Mouse (Mus musculus): ENCODE measurements at regions not wholly inside any gene's neighbourhood (a gene's known extent, or its start where the extent isn't known, plus 50 kb on each side); places are given as distances from the start of the nearest gene placed in this dataset.

DNA sequence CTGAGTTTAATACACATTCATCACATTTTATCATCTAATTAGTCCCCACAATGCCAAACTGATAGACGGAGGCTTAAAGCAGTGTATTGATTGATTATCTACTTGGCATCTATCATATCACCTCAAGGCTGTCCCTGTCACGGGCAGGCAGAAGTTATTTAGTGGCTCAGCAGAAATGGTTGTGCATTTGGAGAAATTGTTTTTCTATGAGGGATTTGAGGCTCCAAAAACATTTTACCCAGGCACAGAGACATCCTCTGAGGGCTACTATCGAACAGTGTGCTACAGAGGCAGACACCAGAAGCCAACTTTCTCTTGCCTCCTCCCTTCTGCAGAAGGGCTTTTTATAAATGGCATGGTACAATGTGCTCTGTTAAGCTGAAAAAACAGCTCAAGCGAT is 230.8 kb upstream of the Zkscan2 start:
- H3K36me3 ChIP-seq (ENCODE audit: control insufficient read depth, insufficient read depth, low read length) = no peaks in the 10 kb centered on the region
- ATAC-seq (ENCODE audit: low FRiP score, low TSS enrichment) (no peak), DNase-seq (ENCODE audit: low spot score) (no peak)
- WGBS = 44% methylated on average over 4 of the region's 4 CpGs
- H3K4me1 ChIP-seq (replicated peaks; ENCODE audit: control insufficient read depth, insufficient read depth) = no peaks in the 10 kb centered on the region
- no peak overlapping the region for H3K4me2 ChIP-seq (replicated peaks; ENCODE audit: low read depth)
- H3K9me3 ChIP-seq (ENCODE audit: control insufficient read depth, low read length) = no peaks in the 10 kb centered on the region
- no peaks in the 10 kb centered on the region for H3K27me3 ChIP-seq (ENCODE audit: control insufficient read depth, insufficient read depth, low read length)
- H3K9ac ChIP-seq (ENCODE audit: low read length) = no peak overlapping the region
- H3K27ac ChIP-seq (replicated peaks) = no peak overlapping the region
- H3K4me3 ChIP-seq (ENCODE audit: low read depth, low read length) = no peak overlapping the region
- TF ChIP-seq CTCF (IDR thresholded peaks at IDR 0.05; ENCODE audit: low read depth) (no peak), EP300 (optimal IDR thresholded peaks at IDR 0.05) (no peak)

DNA sequence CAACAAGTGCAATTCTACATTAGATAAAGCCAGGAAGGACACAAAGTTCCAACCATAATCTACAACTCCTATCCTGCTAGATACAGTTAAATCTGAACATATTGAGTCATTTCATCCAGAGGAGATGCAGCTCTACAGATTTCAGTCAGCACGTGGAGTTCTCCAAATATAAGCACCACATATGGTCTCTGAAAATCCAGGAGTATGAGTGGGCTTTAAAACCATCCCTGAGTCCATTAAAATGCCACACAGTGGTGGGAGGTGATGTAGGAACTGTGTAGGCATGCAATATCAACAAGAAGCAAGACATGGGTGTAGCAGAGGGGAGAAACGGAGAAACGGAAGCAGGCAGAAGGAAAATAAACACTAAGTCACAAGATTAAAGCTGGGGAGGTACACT is 232.8 kb upstream of the Zkscan2 start:
- Histone ChIP-seq H3K9me3 (ENCODE audit: control insufficient read depth, low read length) (no peaks in the 10 kb centered on the region), H3K36me3 (ENCODE audit: control insufficient read depth, insufficient read depth, low read length) (no peaks in the 10 kb centered on the region), H3K4me3 (ENCODE audit: low read depth, low read length) (no peak overlapping the region), H3K4me1 (replicated peaks; ENCODE audit: control insufficient read depth, insufficient read depth) (no peaks in the 10 kb centered on the region), H3K27ac (replicated peaks) (no peak overlapping the region), H3K4me2 (replicated peaks; ENCODE audit: low read depth) (no peak overlapping the region), H3K9ac (ENCODE audit: low read length) (no peak overlapping the region), H3K27me3 (ENCODE audit: control insufficient read depth, insufficient read depth, low read length) (no peaks in the 10 kb centered on the region)
- TF ChIP-seq EP300 (optimal IDR thresholded peaks at IDR 0.05) (no peak), CTCF (IDR thresholded peaks at IDR 0.05; ENCODE audit: low read depth) (no peak)
- WGBS = 71% methylated on average over 3 of the region's 3 CpGs
- DNase-seq (ENCODE audit: low spot score) = no peak
- ATAC-seq (ENCODE audit: low FRiP score, low TSS enrichment) = no peak

DNA sequence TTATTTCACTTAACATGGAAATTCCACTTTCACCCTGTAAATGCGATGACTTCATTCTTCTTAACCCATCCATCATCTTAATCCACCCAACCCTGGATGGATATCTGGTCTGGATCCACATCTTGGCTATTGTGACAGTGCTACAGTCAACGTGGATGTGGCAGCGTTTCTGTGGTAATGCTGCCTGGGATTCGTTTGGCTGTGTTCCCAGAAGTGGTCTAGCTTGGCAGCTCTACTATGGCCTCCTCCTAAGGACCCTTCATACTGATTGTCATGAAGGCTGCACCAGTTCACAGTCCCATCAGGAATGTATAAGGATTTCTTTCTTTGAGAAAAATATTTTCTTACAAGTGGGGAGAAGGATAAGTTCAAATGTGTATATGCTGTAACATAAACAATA is 234.7 kb upstream of the Hs3st4 start:
- Histone ChIP-seq H3K9ac (ENCODE audit: low read length) (no peak overlapping the region), H3K4me1 (replicated peaks; ENCODE audit: control insufficient read depth, insufficient read depth) (no peaks in the 10 kb centered on the region), H3K36me3 (ENCODE audit: control insufficient read depth, insufficient read depth, low read length) (no peaks in the 10 kb centered on the region), H3K9me3 (ENCODE audit: control insufficient read depth, low read length) (no peaks in the 10 kb centered on the region), H3K27ac (replicated peaks) (no peak overlapping the region), H3K27me3 (ENCODE audit: control insufficient read depth, insufficient read depth, low read length) (no peaks in the 10 kb centered on the region), H3K4me3 (ENCODE audit: low read depth, low read length) (no peak overlapping the region), H3K4me2 (replicated peaks; ENCODE audit: low read depth) (no peak overlapping the region)
- DNase-seq (ENCODE audit: low spot score) = no peak
- WGBS = 40% methylated on average over 4 of the region's 4 CpGs
- no peak for TF ChIP-seq CTCF (IDR thresholded peaks at IDR 0.05; ENCODE audit: low read depth)
- no peak for TF ChIP-seq EP300 (optimal IDR thresholded peaks at IDR 0.05)
- ATAC-seq (ENCODE audit: low FRiP score, low TSS enrichment) = no peak

GRCm38 (mm10) chr7:123753252-123753651 is 229.4 kb upstream of the Hs3st4 start:
- Histone ChIP-seq H3K4me3 (ENCODE audit: low read depth, low read length) (no peak overlapping the region), H3K27me3 (ENCODE audit: control insufficient read depth, insufficient read depth, low read length) (no peaks in the 10 kb centered on the region), H3K9ac (ENCODE audit: low read length) (no peak overlapping the region), H3K9me3 (ENCODE audit: control insufficient read depth, low read length) (no peaks in the 10 kb centered on the region), H3K27ac (replicated peaks) (no peak overlapping the region), H3K4me1 (replicated peaks; ENCODE audit: control insufficient read depth, insufficient read depth) (no peaks in the 10 kb centered on the region), H3K4me2 (replicated peaks; ENCODE audit: low read depth) (no peak overlapping the region), H3K36me3 (ENCODE audit: control insufficient read depth, insufficient read depth, low read length) (no peaks in the 10 kb centered on the region)
- ATAC-seq (ENCODE audit: low FRiP score, low TSS enrichment) = no peak
- TF ChIP-seq EP300 (optimal IDR thresholded peaks at IDR 0.05) = no peak
- no peak for TF ChIP-seq CTCF (IDR thresholded peaks at IDR 0.05; ENCODE audit: low read depth)
- WGBS = 74% methylated on average over 3 of the region's 3 CpGs
- no peak for DNase-seq (ENCODE audit: low spot score)

DNA sequence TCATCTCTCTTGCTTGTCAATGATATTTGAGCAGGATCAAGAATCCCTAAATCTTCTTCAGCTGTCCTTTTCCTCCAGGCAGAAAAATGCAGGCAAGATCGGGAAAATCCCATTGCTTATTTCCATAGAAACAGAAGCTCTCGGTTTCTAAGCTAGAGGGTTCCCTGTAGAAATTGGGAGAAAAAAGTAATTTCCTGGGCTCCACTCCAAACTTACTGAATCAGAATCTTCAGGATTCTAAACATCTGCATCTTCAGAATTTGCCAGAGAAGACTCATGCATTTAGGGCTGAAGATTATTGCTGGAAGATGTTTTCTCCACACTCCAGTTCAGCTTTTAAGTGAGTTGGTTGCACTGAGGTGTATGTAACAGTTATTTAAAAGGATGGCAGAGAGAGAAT is 187.6 kb upstream of the Hs3st4 start:
- no peak overlapping the region for H3K9ac ChIP-seq (ENCODE audit: low read length)
- ATAC-seq (ENCODE audit: low FRiP score, low TSS enrichment) (no peak), DNase-seq (ENCODE audit: low spot score) (no peak)
- no peak overlapping the region for H3K4me2 ChIP-seq (replicated peaks; ENCODE audit: low read depth)
- no peaks in the 10 kb centered on the region for H3K9me3 ChIP-seq (ENCODE audit: control insufficient read depth, low read length)
- no peak overlapping the region for H3K4me3 ChIP-seq (ENCODE audit: low read depth, low read length)
- 64% methylated on average over 2 of the region's 2 CpGs for WGBS
- H3K27me3 ChIP-seq (ENCODE audit: control insufficient read depth, insufficient read depth, low read length) = no peaks in the 10 kb centered on the region
- H3K4me1 ChIP-seq (replicated peaks; ENCODE audit: control insufficient read depth, insufficient read depth) = no peaks in the 10 kb centered on the region
- H3K36me3 ChIP-seq (ENCODE audit: control insufficient read depth, insufficient read depth, low read length) = no peaks in the 10 kb centered on the region
- TF ChIP-seq CTCF (IDR thresholded peaks at IDR 0.05; ENCODE audit: low read depth) (no peak), EP300 (optimal IDR thresholded peaks at IDR 0.05) (no peak)
- H3K27ac ChIP-seq (replicated peaks) = no peak overlapping the region

GRCm38 (mm10) chr7:123796096-123796495 is 186.6 kb upstream of the Hs3st4 start:
- no peak overlapping the region for H3K4me3 ChIP-seq (ENCODE audit: low read depth, low read length)
- H3K9ac ChIP-seq (ENCODE audit: low read length) = no peak overlapping the region
- H3K27me3 ChIP-seq (ENCODE audit: control insufficient read depth, insufficient read depth, low read length) = no peaks in the 10 kb centered on the region
- DNase-seq (ENCODE audit: low spot score) (no peak), ATAC-seq (ENCODE audit: low FRiP score, low TSS enrichment) (no peak)
- 54% methylated on average over 3 of the region's 3 CpGs for WGBS
- no peaks in the 10 kb centered on the region for H3K9me3 ChIP-seq (ENCODE audit: control insufficient read depth, low read length)
- no peak overlapping the region for H3K27ac ChIP-seq (replicated peaks)
- TF ChIP-seq EP300 (optimal IDR thresholded peaks at IDR 0.05) (no peak), CTCF (IDR thresholded peaks at IDR 0.05; ENCODE audit: low read depth) (no peak)
- no peak overlapping the region for H3K4me2 ChIP-seq (replicated peaks; ENCODE audit: low read depth)
- H3K36me3 ChIP-seq (ENCODE audit: control insufficient read depth, insufficient read depth, low read length) = no peaks in the 10 kb centered on the region
- no peaks in the 10 kb centered on the region for H3K4me1 ChIP-seq (replicated peaks; ENCODE audit: control insufficient read depth, insufficient read depth)

All from stomach, postnatal 0 days (tissue).